Mouse (Mus musculus) intestine, embryonic 16.5 days (tissue): ENCODE results near the gene Ccdc190. TPM values are rescaled to one million over a fixed set of nuclear protein-coding genes. Genes with fewer than 3 reads are reported as not detected.

Experiments
- ATAC-seq: fragments of 200-750 bp; cut with Nextera tagmentation; 2 replicates; pipeline ENCODE4 v1.8.0; 2017; ENCODE audit warnings: moderate TSS enrichment, moderate library complexity
- H3K27ac ChIP-seq: fragments of 300-500 bp; sonication (generic); 2 replicates; pipeline ENCODE4 v1.5.1; 2014; ENCODE audit warnings: mild to moderate bottlenecking, low read length
- H3K27me3 ChIP-seq: fragments of 300-500 bp; sonication (generic); replicated peaks from 2 replicates; pipeline ENCODE4 v1.6.1; 2014; ENCODE audit warnings: low read length, control low read depth, mixed read lengths; ENCODE audit not compliant: control insufficient read depth, insufficient read depth
- H3K36me3 ChIP-seq: fragments of 300-500 bp; sonication (generic); 2 replicates; pipeline ENCODE4 v1.6.1; 2014; ENCODE audit warnings: low read length, control low read depth; ENCODE audit not compliant: control insufficient read depth, insufficient read depth
- H3K4me1 ChIP-seq: fragments of 300-500 bp; sonication (generic); 2 replicates; pipeline ENCODE4 v1.6.1; 2014; ENCODE audit warnings: low read length, control low read depth, mixed read lengths; ENCODE audit not compliant: control insufficient read depth, insufficient read depth
- H3K4me2 ChIP-seq: fragments of 300-500 bp; sonication (generic); 2 replicates; pipeline ENCODE4 v1.6.1; 2014; ENCODE audit warnings: low read depth, low read length, control low read depth
- H3K4me3 ChIP-seq: fragments of 300-500 bp; sonication (generic); 2 replicates; pipeline ENCODE4 v1.5.1; 2014; ENCODE audit warnings: mild to moderate bottlenecking, low read length
- H3K9ac ChIP-seq: fragments of 300-500 bp; sonication (generic); 2 replicates; pipeline ENCODE4 v1.6.1; 2014; ENCODE audit warnings: low read depth, low read length
- H3K9me3 ChIP-seq: fragments of 300-500 bp; sonication (generic); 2 replicates; pipeline ENCODE4 v1.6.1; 2016; ENCODE audit warnings: low read length, control low read depth; ENCODE audit not compliant: control insufficient read depth
- WGBS: fragments of 180-500 bp; shearing (Covaris S2); extraction: QIAGEN DNeasy Blood & Tissue Kit; methylation state at CpG from one replicate; pipeline ENCODE4 v1.1.7; 2014; 5-methylcytosine and 5-hydroxymethylcytosine counted together
- polyA plus RNA-seq: library from polyadenylated mRNA; unstranded; fragments of >200 nt; fragmentation: Nextera tagmentation; extraction: Ambion mirVana; gene quantifications from 2 replicates; pipeline ENCODE4 v1.2.1, GENCODE M21; 2015

Gene Ccdc190
- polyA plus RNA-seq: 0.07 TPM in 1 of 2 replicates, not detected in the other

DNA sequence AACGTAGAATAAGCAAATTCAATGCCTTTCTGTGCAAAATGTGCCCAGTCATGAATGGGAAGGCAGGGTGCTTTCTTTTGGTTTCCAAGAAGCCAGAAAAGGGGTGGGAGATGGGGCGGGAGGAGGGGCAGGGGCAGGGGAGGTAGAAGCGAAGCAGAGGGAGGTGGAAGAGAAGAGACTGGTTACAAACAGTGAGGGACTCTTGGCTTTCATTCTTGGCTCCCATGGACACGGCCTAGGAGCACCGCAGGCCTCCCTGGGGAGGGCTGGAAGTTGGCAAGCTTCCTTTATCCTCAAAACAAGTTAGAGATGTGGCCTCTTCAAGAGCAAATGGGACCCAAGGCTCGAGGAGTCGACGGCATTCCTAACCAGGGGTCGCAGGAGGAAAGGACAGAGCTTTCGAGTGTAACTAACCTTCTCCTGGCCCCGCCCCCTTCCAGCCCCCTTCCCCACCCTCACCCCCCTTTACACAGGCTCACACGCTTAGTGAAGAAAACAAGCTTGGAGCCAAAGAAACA, at the start of gene Ccdc190:
Gene Ccdc190 (plus strand): TSS at position 195 of the 518 bp plus-strand sequence.
- no peak for ATAC-seq
- H3K4me1 ChIP-seq: peaks cover 8% of the 10 kb centered on the region; the same call in 1 of the 2 replicates

DNA sequence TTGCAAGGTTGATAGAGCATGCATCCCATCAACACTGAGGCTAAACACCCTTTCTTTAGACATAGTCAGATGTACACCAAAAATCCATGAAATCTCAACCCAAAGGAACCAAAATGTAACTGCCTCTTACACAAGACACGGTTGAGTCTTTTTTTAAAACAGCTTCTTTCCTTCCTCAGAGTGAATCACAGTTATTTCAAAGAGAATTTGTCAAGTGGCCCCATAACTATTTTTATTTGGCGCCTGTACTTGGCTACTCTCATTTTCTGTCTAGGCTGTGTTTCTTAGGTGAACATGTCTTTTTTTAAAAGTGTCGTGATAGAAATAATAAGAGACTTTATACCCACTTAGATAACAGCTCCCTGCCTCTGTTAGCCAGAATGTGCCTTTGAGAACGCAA, 49.4 kb upstream of the Ccdc190 start:
- H3K4me2 ChIP-seq: no peak overlapping the region
- no peak overlapping the region for H3K4me3 ChIP-seq
- no peaks in the 10 kb centered on the region for H3K9me3 ChIP-seq
- H3K9ac ChIP-seq: no peak overlapping the region
- no peaks in the 10 kb centered on the region for H3K4me1 ChIP-seq
- no peaks in the 10 kb centered on the region for H3K36me3 ChIP-seq
- no peak for ATAC-seq
- no peak overlapping the region for H3K27ac ChIP-seq
- 88% methylated on average over 4 of the region's 4 CpGs for WGBS
- H3K27me3 ChIP-seq: no peaks in the 10 kb centered on the region

More for the DNA sequence above, at the start of gene Ccdc190:
- Histone ChIP-seq H3K36me3 (no peaks in the 10 kb centered on the region), H3K9ac (no peak within 1 kb of the TSS), H3K4me2 (peak within 1 kb of the TSS; percentile 19; the same call in 1 of the 2 replicates), H3K4me3 (no peak within 1 kb of the TSS), H3K27me3 (no peaks in the 10 kb centered on the region), H3K27ac (no peak within 1 kb of the TSS), H3K9me3 (no peaks in the 10 kb centered on the region)
- WGBS: 29% methylated on average over 12 of the region's 12 CpGs

DNA sequence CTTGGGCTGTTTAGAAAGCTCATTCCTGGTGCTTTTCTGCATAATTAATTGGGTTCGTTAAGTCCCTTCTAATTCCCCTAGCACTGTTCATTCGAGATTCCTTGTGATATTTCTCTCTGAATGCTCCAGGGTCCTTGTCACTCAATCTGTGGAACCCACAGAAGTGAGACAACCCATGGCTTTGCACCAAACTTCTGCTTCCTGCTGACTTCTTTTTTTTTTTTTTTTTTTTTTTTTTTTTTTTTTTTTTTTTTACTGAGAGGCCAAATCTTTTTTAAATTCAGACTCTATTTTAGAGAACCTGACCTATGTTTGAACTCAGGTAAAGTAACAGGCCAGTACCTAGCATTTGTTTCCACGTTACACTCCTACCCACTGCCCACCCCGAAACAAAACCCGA, 48.3 kb upstream of the Ccdc190 start:
- Histone ChIP-seq H3K4me2 (no peak overlapping the region), H3K27me3 (no peaks in the 10 kb centered on the region), H3K4me3 (no peak overlapping the region), H3K9me3 (no peaks in the 10 kb centered on the region), H3K4me1 (no peaks in the 10 kb centered on the region), H3K9ac (no peak overlapping the region), H3K27ac (no peak overlapping the region), H3K36me3 (no peaks in the 10 kb centered on the region)
- no peak for ATAC-seq
- 84% methylated on average over 5 of the region's 5 CpGs for WGBS

DNA sequence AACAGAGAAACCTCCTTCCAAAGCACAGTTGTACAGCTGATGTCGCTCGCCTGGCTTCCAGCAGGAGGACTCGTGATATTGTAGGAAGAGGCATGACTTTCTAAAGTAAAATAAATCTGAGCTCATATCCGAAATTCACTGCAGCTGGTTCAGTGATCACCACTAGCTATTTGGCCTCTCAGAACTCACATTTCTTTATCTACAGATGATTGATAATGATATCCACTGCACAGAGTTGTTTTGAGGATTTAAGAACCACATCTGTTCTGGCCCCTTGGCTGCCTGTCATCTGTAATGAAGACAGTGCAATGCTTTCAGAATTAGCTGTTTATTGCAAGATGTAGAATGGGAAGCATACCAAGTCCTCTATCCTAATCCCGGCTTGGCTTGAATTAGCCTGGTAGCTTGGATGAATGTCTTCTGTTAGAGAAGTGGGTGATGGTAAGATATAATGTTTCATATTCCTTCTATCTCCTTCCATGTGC, 45.3 kb upstream of the Ccdc190 start:
- Histone ChIP-seq H3K27ac (no peak overlapping the region), H3K4me3 (no peak overlapping the region), H3K36me3 (no peaks in the 10 kb centered on the region), H3K4me1 (no peaks in the 10 kb centered on the region), H3K27me3 (no peaks in the 10 kb centered on the region), H3K9ac (no peak overlapping the region), H3K4me2 (no peak overlapping the region), H3K9me3 (no peaks in the 10 kb centered on the region)
- peak; percentile 44; the same call in 1 of the 2 replicates for ATAC-seq
- WGBS: 62% methylated on average over 5 of the region's 5 CpGs

DNA sequence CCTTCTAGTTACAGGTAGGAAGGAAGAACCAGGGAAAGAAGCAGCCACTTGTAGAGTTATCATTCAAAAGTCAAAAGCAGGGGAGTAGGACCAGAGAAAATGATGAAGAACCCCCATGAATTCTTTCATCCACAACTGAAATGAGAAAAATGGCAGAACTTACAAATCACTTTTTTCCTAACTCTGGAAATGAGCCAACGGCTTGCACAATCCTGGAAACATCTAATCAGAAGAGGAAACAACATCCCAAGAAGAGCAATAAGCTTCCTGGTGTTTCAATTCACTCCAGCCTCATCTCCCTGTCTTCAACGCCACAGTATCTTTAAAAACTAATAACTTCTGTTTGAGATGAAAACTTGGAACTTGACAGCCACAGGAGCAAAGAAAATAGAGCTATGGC, 39.2 kb upstream of the Ccdc190 start:
- H3K4me1 ChIP-seq: no peaks in the 10 kb centered on the region
- H3K27ac ChIP-seq: no peak overlapping the region
- H3K9ac ChIP-seq: no peak overlapping the region
- WGBS: 78% methylated on average over 2 of the region's 2 CpGs
- ATAC-seq: no peak
- no peak overlapping the region for H3K4me3 ChIP-seq
- H3K27me3 ChIP-seq: no peaks in the 10 kb centered on the region
- H3K9me3 ChIP-seq: no peaks in the 10 kb centered on the region
- H3K36me3 ChIP-seq: no peaks in the 10 kb centered on the region
- H3K4me2 ChIP-seq: no peak overlapping the region

DNA sequence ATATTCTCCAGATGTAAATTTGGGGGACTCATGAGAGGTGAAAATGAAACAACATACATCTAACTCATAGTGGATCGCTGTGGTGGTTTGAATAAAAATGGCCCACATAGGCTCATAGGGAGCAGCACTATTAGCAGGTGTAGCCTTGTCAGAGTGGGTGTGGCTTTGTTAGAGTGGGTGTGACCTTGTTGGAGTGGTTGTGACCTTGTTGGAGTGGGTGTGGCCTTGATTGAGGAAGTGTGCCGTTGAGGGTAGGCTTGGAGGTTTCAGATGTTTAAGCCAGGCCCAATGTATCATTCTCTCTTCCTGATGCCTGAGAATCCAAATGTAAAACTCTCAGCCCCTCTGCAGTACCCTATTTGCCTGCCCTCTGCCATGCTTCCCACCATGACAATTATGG, 34.5 kb upstream of the Ccdc190 start:
- Histone ChIP-seq H3K27me3 (no peaks in the 10 kb centered on the region), H3K27ac (no peak overlapping the region), H3K4me3 (no peak overlapping the region), H3K9ac (no peak overlapping the region), H3K36me3 (no peaks in the 10 kb centered on the region), H3K4me1 (no peaks in the 10 kb centered on the region), H3K4me2 (no peak overlapping the region), H3K9me3 (no peaks in the 10 kb centered on the region)
- no peak for ATAC-seq
- 81% methylated on average over 2 of the region's 2 CpGs for WGBS

DNA sequence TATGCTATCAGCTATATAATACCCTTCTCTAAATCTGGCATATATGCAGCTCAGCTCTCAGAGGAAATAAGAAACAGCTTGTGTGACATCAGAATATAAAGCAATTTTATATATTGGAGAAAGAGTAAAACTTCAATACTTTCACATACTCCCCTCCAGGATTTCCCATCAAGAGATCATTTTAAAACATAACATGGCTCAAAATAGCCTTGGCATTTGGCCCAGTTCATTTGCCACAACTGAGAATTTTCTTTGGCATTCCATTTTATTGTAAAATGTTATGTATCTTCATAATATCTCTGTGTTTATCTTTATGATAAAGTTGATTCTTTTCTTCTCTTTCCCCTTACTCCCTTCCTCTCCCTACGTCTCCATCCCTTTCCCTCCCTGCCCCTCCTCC, 32.8 kb upstream of the Ccdc190 start:
- 52% methylated on average over 1 of the region's 1 CpGs for WGBS
- ATAC-seq: no peak
- Histone ChIP-seq H3K4me1 (no peaks in the 10 kb centered on the region), H3K9ac (no peak overlapping the region), H3K27ac (no peak overlapping the region), H3K9me3 (no peaks in the 10 kb centered on the region), H3K4me2 (no peak overlapping the region), H3K36me3 (no peaks in the 10 kb centered on the region), H3K27me3 (no peaks in the 10 kb centered on the region), H3K4me3 (no peak overlapping the region)

DNA sequence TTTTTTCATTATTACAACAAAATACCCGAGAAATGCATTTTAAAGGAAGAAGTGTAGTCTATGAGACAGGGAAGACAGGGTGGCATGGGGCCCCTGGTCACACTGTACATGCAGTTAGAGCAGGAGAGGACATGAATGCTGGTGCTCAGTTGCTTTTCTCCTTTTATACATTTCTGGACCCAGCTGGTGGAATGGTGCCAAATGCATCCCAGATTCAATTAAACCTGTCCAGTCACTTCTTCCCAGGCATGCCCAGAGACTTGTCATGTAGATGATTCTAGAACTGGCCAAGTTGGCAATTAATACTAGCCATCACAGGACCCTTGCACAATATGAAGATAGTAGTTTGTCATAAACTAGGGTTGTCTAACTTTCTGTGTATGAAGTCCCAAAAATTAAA, 30.5 kb upstream of the Ccdc190 start:
- Histone ChIP-seq H3K27ac (no peak overlapping the region), H3K4me2 (no peak overlapping the region), H3K4me3 (no peak overlapping the region), H3K36me3 (no peaks in the 10 kb centered on the region), H3K4me1 (no peaks in the 10 kb centered on the region), H3K9me3 (no peaks in the 10 kb centered on the region), H3K27me3 (no peaks in the 10 kb centered on the region), H3K9ac (no peak overlapping the region)
- ATAC-seq: no peak
- WGBS: 61% methylated on average over 1 of the region's 1 CpGs

DNA sequence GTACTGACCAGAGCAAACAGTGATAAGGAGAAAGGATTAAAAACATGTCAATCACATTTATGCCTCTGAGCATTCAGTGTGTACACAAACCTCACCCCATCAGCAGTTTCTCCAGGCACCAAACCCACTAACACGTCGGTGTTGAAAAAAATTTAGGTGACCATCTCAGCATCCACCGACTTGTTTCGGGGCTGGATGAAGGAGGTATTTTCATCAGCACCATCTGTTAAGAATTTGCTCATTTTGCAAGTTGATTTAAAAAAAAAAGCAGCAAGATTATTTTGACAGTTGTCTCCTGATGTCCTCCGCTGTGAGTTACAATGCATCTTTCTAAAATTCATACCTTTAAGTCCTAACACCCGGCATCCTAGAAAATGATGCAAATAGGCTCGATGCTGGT, 29.8 kb upstream of the Ccdc190 start:
- Histone ChIP-seq H3K27me3 (no peaks in the 10 kb centered on the region), H3K4me3 (no peak overlapping the region), H3K4me2 (no peak overlapping the region), H3K4me1 (no peaks in the 10 kb centered on the region), H3K9ac (no peak overlapping the region), H3K9me3 (no peaks in the 10 kb centered on the region), H3K36me3 (no peaks in the 10 kb centered on the region), H3K27ac (no peak overlapping the region)
- ATAC-seq: no peak
- WGBS: 67% methylated on average over 7 of the region's 7 CpGs

DNA sequence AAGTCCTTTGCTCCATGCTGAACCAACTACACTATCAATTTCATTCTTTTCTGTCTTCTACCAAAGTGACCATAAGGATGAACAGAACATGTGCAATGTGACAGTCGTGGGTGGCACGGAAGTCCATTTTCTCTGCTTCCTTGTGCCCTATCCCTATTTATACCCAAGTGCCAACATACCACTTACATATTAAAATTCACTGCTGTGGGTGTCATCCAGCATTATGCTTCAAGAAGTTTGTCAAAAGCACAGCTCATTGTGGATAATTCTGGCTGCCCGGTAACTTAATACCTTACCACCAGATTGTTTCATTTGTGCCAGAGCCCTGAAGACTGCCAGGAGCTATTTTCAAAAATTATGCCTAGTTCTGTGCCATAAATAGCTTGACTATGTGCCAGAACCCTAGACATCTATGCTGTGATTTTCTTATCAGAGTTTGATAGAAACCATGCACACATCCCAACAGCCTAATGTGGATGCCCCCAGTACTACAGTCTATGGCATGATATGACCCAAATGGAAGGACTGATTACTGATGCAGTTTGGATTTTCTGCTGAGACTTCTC, 27.6 kb upstream of the Ccdc190 start:
- Histone ChIP-seq H3K27me3 (no peaks in the 10 kb centered on the region), H3K9ac (no peak overlapping the region), H3K4me3 (no peak overlapping the region), H3K36me3 (no peaks in the 10 kb centered on the region), H3K4me1 (no peaks in the 10 kb centered on the region), H3K4me2 (no peak overlapping the region), H3K27ac (no peak overlapping the region), H3K9me3 (no peaks in the 10 kb centered on the region)
- ATAC-seq: no peak
- 94% methylated on average over 3 of the region's 3 CpGs for WGBS
